Mouse (Mus musculus): ENCODE measurements at regions not wholly inside any gene's neighbourhood (a gene's known extent, or its start where the extent isn't known, plus 50 kb on each side); places are given as distances from the start of the nearest gene placed in this dataset.
A peak's percentile ranks its signal among the peaks of the same experiment; 100 is the strongest.
"Not testable (repeated sequence)": the region's sequence is repeated elsewhere in the genome, so short reads cannot be mapped to it uniquely, and the experiment has no call there.

GRCm38 (mm10) chr16:49409235-49409634 lies 289.8 kb upstream of the Ift57 start:
- no peak for DNase-seq (ENCODE audit: low spot score)

GRCm38 (mm10) chr16:49430296-49430695 lies 268.7 kb upstream of the Ift57 start:
- DNase-seq (ENCODE audit: low spot score) = no peak

DNA sequence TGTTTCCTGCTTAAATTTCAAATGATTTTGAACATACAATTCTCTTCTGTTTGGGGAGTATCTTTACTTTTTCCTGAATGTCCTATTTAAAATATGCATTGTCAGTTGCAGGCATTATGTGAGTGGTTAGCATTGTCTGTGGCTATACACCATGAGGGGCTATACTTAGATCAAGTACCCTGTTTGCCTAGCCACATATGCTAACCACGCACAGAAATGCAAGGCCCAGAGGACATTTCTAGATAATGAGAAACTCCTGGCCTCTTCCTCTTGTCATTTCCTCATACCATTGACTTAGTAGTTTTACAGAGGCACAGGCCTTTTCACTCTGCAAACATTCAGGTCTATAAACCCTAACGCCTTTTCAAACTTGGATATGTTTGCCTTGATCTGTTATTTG lies 267.1 kb upstream of the Ift57 start:
- DNase-seq (ENCODE audit: low spot score) = no peak

DNA sequence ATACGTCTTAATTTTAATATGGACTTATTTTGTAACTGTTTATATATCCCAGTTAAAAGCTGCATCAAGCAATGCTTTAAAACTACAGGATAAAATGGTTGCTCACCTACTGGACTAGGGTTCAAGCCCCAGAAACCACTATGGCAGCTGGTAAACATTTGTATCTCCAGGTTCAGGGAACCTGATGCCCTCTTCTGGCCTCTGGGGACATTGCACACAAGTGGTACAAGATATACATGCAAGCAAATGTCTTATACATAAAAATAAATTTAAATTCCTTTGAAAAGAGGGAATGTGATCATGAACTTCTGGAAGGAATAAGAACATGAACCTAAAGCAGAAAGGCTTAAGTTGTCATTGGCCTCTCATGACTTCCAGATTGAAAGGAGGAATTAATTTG lies 257.8 kb upstream of the Ift57 start:
- peak; percentile 51 for DNase-seq (ENCODE audit: low spot score)

- DNase-seq (ENCODE audit: low spot score) = not testable (repeated sequence)
These were observed 251.7 kb upstream of the Ift57 start for GRCm38 (mm10) chr16:49447356-49447755.

DNA sequence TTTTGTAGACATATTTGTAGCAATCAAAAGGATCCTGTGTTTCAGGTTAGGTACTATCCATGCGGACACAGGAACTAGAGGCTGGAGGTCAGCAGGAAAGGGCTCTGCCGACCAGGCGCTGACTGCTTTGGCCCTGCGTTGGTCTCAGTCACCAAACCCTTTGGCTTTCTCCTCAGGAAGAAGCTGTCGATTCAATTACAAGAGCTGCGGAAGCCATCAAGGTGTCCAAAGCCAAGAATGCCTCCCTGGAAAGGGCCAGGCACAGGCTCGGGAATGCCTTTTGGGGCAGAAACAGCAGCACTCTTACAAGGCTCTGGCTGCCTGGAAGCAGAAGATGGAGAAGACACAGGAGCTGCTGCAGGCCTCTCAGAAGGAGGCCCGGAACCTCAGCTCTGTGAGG lies 205.2 kb upstream of the Ift57 start:
- DNase-seq (ENCODE audit: low spot score) = no peak

DNA sequence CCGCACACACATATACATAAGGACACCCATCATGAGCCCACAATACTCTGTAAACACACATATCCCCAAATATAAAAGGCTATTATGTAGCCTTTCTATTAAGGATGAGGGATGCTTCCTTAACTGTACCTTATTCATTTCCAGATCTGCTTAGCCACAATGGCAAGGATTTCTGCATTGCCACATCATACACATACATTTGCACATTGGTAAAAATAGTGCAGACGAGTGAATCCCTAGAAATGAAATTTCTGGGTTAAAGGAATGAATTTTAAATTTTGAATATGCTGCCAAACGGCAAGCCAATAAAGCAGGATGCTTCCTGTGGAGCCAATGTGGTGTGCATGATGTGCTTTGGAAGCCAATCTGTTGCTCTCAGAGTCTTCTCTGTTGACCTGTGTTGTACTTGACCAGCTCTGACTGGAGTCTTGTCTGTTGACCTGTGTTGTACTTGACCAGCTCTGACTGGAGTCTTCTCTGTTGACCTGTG lies 201.5 kb upstream of the Ift57 start:
- no peak for DNase-seq (ENCODE audit: low spot score)

DNA sequence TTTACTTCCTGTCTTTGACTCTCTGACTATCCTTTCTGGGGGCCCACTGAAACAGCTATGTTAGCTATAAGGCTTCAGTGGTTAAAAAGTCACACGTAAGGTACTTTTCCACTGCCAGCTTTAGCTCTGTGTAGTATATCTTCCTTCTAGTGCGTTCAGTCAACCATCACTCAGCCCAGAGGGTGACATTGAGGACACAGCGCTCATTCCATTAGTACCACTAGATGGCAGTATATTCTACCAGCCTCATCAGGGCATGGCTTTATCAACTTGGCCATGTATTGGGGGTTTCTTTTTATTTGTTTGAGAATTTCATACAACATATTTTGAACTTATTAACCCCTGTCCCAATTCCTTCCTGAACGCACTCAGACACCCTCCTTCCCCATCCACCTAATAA lies 198.2 kb upstream of the Ift57 start:
- DNase-seq (ENCODE audit: low spot score) = peak; percentile 78

- no peak for DNase-seq (ENCODE audit: low spot score)
These were observed 195.1 kb upstream of the Ift57 start for GRCm38 (mm10) chr16:49503897-49504413.

DNA sequence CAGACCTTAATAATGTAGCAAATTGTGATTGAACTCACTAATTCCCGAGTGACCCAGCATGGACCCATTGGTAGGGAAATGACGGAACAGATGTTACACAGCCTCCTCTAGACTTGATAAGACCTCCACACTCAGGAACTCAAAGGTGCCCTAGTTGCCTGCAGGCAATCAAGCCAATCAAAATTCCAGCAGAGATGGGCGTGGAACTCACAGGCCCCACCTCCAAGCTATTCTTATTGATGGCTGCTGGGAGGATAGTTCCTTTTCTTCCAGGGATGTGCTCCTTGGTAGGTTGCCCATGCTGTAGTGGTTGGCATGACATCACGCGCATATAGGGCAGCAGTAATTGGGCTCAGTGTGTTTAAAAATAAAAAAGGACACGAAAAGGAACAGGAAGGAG lies 194.4 kb upstream of the Ift57 start:
- no peak for DNase-seq (ENCODE audit: low spot score)

GRCm38 (mm10) chr16:49505271-49505670 lies 193.8 kb upstream of the Ift57 start:
- DNase-seq (ENCODE audit: low spot score) = no peak

DNA sequence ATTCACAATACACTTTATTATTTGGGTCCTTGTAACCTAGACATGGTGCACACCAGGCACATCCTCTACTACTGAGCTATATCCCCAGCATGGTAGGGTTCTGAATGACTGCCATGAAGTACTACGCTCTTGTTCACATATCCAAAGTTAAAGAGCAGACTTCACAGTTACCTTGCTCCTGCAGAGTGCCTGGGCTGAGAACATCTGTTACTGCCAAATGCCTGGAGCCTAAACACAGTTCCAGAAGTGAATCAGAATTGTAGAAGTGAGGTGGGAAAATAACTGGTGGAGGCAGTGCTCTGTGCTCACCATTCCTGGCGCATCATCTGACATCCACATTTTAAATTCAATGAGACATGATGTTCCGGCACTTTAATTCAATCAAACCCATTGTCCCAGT lies 180.2 kb upstream of the Ift57 start:
- no peak for DNase-seq (ENCODE audit: low spot score)

DNA sequence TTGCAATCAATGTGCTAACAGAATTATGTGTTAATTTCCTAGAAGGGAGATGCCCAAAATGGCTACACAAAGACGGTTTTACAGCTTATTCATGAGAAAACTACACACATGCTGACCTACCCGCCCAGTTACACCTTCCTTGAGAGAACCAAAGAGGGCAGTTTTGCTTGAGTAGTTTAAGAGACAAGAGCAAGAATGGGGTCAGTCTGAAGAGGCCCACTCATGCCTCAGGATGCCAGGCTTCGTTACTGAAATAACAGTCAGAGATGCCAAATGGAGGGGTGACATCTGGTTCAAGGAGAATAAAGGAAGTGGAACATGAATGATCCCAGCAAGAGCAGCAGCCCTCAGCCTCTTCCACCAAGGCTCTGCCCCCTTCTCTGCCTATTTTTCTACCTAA lies 178.6 kb upstream of the Ift57 start:
- DNase-seq (ENCODE audit: low spot score) = no peak

DNA sequence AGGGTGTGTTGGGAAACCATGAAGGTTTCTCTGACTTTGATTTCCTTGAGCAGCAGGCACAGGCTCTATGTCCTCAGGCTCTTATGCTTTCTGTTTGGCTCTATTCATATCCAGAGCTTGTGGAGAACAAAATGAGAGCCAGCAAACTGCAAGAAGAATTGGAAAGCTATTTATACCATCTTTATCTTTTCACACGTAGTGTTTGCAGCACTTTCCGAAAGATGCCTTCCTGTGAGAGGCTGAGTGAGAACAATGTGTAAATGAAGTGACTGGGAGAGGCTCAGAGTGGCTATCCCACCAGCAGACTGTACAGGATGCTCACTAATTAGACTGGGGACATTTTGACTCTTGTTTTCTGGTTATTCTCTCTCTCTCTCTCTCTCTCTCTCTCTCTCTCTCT lies 177.3 kb upstream of the Ift57 start:
- no peak for DNase-seq (ENCODE audit: low spot score)

DNA sequence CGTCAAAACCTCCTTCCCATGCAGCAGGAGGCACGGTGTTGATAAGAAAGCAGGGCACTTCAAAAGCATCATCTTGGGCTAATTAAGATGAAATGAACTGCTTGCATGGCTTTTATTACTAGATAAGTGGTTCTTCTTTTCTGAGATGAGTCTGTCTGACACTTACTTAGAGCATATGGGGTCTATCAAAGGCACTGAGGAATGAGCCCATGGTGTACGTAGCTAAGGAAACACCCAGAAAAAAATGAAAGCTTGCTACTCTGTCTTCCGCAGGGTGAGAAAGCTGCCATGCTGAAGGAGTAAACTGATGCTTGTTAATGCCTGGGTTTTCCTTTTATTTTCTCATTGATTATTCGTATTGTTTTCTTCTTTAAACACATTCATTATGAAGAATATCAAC lies 176.5 kb upstream of the Ift57 start:
- no peak for DNase-seq (ENCODE audit: low spot score)

- not testable (repeated sequence) for DNase-seq (ENCODE audit: low spot score)
These were observed 170.4 kb upstream of the Ift57 start for GRCm38 (mm10) chr16:49528618-49529017.

GRCm38 (mm10) chr16:49529060-49529459 lies 170.0 kb upstream of the Ift57 start:
- DNase-seq (ENCODE audit: low spot score) = peak; percentile 54

DNA sequence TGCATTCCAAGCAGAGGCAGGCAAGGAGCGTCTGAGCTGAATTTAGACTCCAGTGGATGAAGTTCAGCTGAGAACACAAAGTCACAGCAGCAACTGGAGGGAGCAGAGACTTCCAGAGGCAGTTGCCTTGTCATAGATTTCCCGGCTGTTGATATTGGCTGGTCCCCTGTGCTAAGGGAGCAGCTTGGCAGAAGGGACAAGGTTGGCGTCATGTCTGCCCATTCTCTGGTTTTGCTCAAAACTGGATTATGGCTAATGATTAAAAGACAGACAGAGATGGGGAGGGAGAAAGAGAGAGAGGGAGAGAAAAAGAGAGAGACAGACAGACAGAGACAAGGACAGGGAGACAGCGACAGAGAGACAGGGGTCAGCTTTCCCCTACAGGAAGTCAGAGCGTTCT lies 169.0 kb upstream of the Ift57 start:
- DNase-seq (ENCODE audit: low spot score) = no peak

GRCm38 (mm10) chr16:49532071-49532686 lies 166.9 kb upstream of the Ift57 start:
- no peak for DNase-seq (ENCODE audit: low spot score)

DNA sequence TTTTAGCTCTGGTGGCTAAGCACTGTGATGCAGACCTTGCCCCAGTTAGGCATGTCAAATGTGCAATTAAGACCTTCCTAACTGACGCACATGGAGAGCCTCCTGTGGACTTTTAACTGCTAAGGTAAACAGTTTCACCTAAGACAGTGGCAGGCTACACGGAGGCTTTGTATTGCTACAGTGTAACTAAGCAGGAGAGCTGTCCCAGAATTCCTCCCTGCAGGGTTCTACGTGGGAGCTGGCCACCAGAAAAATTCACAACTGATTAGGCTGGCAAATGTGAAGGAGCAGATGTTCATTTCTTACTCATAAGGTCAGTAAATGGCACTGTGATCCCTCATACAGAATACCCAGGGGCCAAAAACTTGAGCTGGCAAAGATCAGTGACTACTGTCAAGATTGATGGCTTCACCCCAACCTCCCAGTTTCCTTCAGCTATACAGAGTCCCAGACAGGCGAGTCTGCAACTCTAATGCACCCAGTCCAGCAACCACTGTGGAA lies 165.5 kb upstream of the Ift57 start:
- no peak for DNase-seq (ENCODE audit: low spot score)

GRCm38 (mm10) chr16:49550231-49550630 lies 148.8 kb upstream of the Ift57 start:
- DNase-seq (ENCODE audit: low spot score) = no peak

- no peak for DNase-seq (ENCODE audit: low spot score)
These were observed 129.0 kb upstream of the Ift57 start for GRCm38 (mm10) chr16:49570031-49570430.

GRCm38 (mm10) chr16:49572485-49573170 lies 126.4 kb upstream of the Ift57 start:
- no peak for DNase-seq (ENCODE audit: low spot score)

- DNase-seq (ENCODE audit: low spot score) = no peak
These were observed 125.9 kb upstream of the Ift57 start for GRCm38 (mm10) chr16:49573171-49573517.
